Mouse (Mus musculus): ENCODE measurements at regions not wholly inside any gene's neighbourhood (a gene's known extent, or its start where the extent isn't known, plus 50 kb on each side); places are given as distances from the start of the nearest gene placed in this dataset.

GRCm38 (mm10) chr10:99959279-99959678 lies 56.2 kb upstream of the Kitl start:
- no peak for DNase-seq (ENCODE audit: low read depth, low spot score)

DNA sequence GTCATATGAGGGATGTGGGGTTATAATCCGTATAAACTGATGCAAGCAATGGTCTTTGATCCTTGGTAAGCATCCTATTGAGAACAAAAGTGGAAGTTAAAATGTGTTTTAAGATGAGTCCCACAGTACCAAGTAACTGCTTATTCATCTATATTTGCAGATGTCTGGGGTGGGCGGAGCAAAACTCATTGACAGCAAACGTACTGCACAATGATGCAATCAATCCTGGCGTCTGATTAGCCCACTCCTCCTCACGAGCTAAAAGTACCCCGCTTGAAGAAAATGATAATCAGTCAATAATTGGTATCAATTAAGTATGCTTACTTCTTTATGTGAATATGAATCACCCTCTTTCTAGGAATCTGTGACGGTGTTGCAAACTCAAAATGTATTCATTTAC lies 62.9 kb upstream of the Kitl start:
- no peak for DNase-seq (ENCODE audit: low read depth, low spot score)

DNA sequence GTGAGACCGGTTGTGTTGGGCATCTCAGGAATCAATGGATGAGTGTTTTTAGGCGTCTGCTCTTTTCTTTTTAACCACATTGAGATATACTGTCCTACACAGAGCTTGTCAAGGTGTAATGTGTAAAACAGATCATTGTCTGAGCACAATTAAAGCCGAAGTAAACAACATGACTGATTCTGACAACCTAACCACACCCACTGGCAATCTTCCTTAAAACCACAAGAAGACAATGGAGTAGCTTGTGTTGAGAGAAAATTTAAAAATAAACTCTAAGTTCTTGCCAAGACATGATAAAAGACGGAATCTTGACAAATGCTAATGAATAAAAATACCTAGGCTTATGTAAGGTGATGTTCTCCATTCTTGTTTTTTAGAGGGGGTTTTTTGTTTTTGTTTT lies 63.7 kb upstream of the Kitl start:
- DNase-seq (ENCODE audit: low read depth, low spot score) = no peak

- no peak for DNase-seq (ENCODE audit: low read depth, low spot score)
These were observed 64.1 kb upstream of the Kitl start for GRCm38 (mm10) chr10:99951316-99951715.

- DNase-seq (ENCODE audit: low read depth, low spot score) = no peak
These were observed 66.7 kb upstream of the Kitl start for GRCm38 (mm10) chr10:99948740-99949139.

GRCm38 (mm10) chr10:99945418-99945817 lies 70.0 kb upstream of the Kitl start:
- DNase-seq (ENCODE audit: low read depth, low spot score) = no peak

DNA sequence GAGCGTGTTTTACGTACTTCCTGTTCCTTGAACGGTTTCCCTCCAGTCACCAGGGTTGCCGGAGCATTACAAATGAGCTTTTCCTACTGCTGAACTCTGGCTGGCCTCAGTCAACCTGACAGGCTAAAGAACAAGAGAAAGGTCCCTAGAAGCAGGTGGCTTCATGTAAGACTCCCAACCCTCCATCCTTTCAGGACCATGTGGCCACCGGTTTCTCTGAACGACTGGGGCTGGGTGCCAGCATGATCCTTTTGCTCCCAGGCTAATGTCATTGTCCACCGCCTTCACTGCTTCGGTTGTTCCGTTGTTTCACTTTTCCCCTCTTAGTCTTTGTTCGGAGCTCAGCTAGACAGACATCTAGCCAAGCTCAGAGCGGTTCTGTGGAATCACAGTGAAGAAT lies 73.8 kb upstream of the Kitl start:
- DNase-seq (ENCODE audit: low read depth, low spot score) = peak; percentile 11

DNA sequence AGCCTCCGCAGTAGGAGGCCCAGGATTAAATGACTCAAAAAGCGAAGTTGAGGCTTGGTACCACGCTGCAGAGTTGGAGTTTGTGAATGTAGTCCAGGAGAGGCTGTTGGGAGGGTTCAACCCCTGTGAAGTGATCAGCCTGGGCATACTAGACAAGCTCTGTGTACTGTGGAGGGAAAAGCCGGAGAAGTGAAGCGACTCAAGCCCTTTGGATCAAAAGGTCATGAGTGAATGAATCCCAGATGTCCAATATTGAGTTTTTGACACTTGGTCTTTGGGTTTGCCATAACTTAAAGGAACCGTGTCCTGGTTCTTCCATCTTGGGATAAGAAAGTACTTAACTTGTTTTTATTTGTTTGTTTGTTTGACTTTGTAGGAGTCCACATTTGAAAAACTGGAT lies 76.5 kb upstream of the Kitl start:
- no peak for DNase-seq (ENCODE audit: low read depth, low spot score)

DNA sequence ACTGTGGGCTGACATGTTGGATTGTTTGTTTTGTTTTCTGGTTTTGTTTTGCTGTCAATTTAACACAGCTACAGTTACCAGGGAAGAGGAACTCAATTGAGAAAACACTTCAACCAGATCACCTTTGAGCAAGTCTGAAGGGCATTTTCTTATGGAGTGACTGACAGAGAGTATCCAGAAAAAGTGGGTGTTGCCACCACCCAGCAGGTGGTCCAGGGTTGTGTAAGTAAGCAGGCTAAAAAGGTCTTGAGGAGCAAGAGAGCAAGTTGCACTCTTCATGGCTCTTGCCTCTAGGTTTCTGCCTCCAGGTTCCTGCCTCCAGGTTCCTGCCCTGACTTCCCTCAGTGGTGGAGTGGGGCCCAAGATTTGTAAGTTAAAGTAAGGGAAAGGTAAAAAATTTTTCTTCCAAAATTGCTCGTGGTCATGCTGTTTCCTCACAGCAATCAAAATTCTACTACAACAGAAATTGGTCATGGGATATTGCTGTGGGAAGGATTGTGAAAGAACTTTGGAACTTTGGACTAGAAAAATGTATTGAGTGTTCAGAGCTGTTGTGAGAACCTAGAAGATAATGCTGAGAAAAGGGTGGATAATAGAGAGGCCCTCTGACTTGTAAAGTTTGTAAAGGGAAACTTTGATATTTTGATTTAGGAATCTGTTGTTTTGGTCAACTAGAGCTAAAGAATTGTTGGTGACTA lies 77.4 kb upstream of the Kitl start:
- no peak for DNase-seq (ENCODE audit: low read depth, low spot score)

DNA sequence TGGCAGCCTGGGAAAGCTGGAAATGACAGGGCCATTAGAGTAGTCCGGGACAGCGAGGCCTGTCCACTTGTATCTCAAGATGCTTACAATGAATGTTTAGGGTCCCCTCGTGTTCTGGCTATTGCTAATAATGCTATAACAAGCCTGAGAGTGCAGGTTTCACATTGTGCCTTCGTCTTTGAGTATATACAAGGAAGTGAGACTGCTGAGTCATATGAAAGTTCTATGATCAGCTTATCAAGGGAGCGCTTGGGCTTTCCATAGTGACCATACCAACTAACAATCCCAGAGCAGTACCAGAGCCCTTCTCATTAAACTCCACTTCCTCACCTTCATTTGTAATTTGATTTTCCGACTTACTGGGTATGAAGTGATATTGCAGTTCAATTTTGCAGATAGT lies 86.2 kb upstream of the Kitl start:
- DNase-seq (ENCODE audit: low read depth, low spot score) = no peak

DNA sequence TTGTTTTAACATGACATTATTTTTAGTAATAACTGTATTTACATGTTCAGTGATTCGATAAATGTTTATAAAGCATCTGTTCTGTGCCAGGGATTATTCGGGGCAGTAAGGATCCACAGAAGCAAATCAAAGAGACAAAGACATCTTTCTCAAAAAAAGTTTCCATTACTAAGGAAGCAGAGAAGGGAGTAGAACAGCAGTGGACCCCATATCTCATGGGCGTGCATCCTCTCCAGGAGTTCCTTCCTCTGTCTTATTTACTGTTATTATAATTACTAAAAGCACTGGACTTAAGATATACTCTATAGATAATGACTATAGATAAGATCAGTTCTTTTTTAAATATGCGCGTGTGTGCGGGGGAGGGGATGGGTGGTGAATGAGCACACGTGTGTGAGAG lies 87.5 kb upstream of the Kitl start:
- DNase-seq (ENCODE audit: low read depth, low spot score) = no peak

DNA sequence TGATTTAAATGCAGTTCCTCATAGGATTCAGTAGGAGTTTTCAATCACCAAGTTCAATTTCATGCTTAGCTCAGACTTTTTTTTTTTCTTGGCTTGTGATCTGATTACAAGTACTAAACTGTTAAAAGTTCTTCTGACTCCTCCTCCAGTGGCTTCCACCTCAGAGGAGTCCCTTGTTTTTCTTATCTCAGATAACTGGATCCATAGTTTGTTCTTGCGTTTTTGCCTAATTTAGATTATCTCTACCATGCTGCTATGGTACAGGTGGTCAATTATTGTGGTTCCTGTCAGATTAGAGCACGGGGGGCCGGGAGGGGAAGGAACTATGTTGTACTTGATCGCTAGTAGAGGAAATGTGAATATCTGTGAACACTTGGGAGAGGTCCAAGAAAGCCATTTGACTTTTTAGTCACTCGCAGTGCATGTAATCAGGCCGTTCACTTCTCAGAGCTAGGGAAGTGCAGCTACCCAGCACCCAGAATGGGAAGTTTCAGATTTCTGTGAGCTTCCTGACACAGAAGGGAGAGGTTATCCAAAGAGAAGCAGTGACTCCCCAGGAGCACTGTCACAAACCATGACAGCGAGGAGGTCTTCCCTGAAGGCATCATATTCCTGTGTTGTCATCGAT lies 89.0 kb upstream of the Kitl start:
- no peak for DNase-seq (ENCODE audit: low read depth, low spot score)

DNA sequence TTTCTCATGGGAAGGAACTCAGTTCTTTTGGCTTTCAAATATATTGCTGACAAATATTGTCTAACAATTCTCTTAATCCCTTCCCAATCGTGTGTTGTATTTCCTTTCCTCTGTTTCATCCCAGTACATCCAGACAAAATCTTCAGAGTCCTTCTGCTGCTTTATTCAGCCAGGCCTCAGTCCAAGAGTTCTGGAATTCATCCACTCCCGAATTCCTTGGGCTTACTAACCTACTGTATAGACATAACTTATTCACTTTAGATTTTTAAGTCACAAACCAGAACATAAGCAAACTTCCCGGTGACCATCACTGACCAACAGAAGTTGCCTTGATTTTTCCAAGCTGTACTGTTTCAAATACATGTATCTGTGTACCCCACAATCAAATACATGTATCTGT lies 90.9 kb upstream of the Kitl start:
- DNase-seq (ENCODE audit: low read depth, low spot score) = no peak

- DNase-seq (ENCODE audit: low read depth, low spot score) = no peak
These were observed 95.5 kb upstream of the Kitl start for GRCm38 (mm10) chr10:99919925-99920324.

- no peak for DNase-seq (ENCODE audit: low read depth, low spot score)
These were observed 96.7 kb upstream of the Kitl start for GRCm38 (mm10) chr10:99918567-99919320.

DNA sequence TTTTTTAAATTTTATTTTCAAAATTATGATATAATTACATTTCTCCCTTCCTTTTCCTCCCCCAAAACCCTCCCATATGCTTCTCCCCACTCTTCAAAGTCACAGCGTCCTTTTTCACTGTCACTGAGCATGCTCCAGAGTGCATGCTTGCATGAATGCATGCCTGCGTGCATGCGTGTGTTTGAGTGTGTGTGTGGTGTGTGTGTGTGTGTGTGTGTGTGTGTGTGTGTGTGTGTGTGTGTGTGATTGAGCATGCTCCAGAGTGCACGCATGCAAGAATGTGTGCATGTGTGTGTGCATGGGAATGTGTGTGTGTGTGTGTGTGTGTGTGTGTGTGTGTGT lies 101.6 kb upstream of the Kitl start:
- DNase-seq (ENCODE audit: low read depth, low spot score) = no peak

DNA sequence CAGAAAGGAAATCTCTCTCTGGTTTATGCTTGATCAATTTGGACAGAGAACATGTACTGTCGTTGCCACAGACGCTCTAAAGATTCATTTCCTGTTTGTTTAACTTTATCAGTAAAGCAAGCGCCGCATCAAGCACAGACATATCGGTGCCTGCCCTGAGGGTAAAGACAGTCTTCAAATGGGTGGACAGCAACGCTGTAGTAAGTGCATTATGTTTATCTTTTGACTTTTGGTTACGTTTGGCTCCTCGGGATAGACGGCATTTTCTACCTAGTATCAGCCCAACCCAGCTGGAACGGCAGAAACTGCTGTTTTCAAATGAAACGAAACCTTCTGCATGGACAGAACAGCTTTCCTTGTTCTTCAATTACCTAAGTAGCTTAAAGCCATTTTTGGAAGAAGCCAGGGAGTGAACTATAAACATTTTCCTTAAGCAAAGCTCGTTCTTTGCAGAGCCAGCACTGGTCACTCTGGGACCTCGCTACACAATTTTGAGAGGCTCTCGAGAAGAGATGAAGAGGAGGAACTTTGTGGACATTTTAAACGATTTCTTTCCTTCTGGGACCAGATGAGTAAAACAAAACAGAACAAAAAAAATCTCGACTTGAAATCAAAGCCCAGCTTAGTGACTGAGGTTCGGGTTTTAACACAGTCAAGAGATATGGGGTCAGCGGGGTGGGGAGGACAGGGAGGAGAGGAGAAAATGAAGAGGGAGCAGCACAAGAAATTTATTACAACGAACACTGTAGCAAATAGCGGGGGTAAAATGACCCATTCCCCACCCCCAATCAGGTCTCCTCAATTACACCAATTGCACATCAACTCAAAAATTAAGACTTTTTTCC lies 102.2 kb upstream of the Kitl start:
- no peak for DNase-seq (ENCODE audit: low read depth, low spot score)

- no peak for DNase-seq (ENCODE audit: low read depth, low spot score)
These were observed 105.3 kb upstream of the Kitl start for GRCm38 (mm10) chr10:99910011-99910723.

- no peak for DNase-seq (ENCODE audit: low read depth, low spot score)
These were observed 107.4 kb upstream of the Kitl start for GRCm38 (mm10) chr10:99908044-99908443.

- DNase-seq (ENCODE audit: low read depth, low spot score) = peak; percentile 10
These were observed 108.5 kb upstream of the Kitl start for GRCm38 (mm10) chr10:99906778-99907435.
